Mouse (Mus musculus): ENCODE measurements around the gene Prrg2. TPM values are rescaled to one million over a fixed set of nuclear protein-coding genes. Genes with fewer than 3 reads are reported as not detected.

Prrg2 gene
- polyA plus RNA-seq, 1 experiment: 14.0 TPM

DNA sequence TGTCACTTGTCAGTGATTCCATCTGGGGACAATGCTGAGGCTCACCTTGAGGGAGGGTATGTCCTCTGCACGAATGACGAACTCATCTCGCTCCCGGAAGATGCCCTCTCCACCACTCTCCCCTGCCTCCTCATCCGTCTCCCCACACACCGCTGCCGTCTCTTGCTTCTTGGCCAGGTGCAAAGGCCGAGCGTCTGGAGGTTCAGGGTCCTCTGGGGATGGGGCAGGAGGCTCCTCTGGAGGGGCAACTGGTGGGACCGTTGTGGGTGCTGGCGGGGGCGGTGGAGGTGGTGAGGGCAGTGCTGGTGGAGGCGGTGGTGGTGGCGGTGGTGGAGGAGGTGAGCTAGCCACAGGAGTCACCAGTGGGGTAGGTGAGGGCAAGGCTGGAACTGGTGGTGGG is 19.2 kb downstream of the Prrg2 start:
- Histone ChIP-seq H3K79me3 (ENCODE audit: low read depth) (peaks cover 6% of the 10 kb centered on the region), H3K36me3 (ENCODE audit: control insufficient read depth, insufficient read depth) (peaks cover 35% of the 10 kb centered on the region)

DNA sequence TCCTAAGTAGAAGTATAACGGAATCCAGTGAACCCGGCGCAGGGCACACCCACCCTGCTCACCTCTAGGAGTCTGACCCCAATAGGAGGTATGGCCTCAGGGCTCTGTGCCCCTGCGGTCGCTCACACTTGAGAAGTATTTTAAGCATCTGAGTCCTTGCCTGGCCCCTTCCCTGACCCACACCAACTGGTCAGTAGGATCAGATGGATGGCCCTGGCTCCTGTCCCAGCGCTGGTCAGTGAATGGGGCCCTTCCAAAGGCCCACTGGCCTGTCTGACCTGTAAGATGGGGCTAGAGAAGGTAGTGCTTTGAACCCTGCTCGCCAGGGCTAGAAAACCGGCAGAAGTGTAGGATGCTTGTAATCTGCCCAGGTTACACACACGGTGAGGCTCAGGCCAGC is 21.6 kb downstream of the Prrg2 start:
- peaks cover 25% of the 10 kb centered on the region for H3K79me2 ChIP-seq (ENCODE audit: control insufficient read depth, insufficient read depth)
- H3ac ChIP-seq (ENCODE audit: control insufficient read depth, insufficient read length, low read depth): no peak overlapping the region
- no peak overlapping the region for H3K4me3 ChIP-seq (ENCODE audit: insufficient read depth, poor library complexity, severe bottlenecking)
- H3K27me3 ChIP-seq (ENCODE audit: control insufficient read depth, insufficient read depth, insufficient read length): no peaks in the 10 kb centered on the region
- no peak for TF ChIP-seq CEBPB (IDR thresholded peaks at IDR 0.05; ENCODE audit: low read depth)
- TF ChIP-seq MYOD1 (IDR thresholded peaks at IDR 0.05; ENCODE audit: control insufficient read depth, insufficient read length, low read depth): no peak
- no peak for TF ChIP-seq FOSL1 (IDR thresholded peaks at IDR 0.05; ENCODE audit: insufficient read depth, low read length, poor library complexity, severe bottlenecking)
- TF ChIP-seq MYOG (IDR thresholded peaks at IDR 0.05; ENCODE audit: control insufficient read depth, extremely low read depth, insufficient read length): no peak
- TF ChIP-seq MAX (IDR thresholded peaks at IDR 0.05): no peak
- no peak for TF ChIP-seq USF1 (IDR thresholded peaks at IDR 0.05; ENCODE audit: low read depth)
- TF ChIP-seq CTCF (IDR thresholded peaks at IDR 0.05; ENCODE audit: control insufficient read depth, insufficient read depth, insufficient read length): no peak
- H3K36me3 ChIP-seq (ENCODE audit: control insufficient read depth, insufficient read depth): peaks cover 34% of the 10 kb centered on the region
- peaks cover 8% of the 10 kb centered on the region for H3K79me3 ChIP-seq (ENCODE audit: low read depth)

More for the DNA sequence above, 19.2 kb downstream of the Prrg2 start:
- Histone ChIP-seq H3ac (ENCODE audit: control insufficient read depth, insufficient read length, low read depth) (no peak overlapping the region), H3K4me3 (ENCODE audit: insufficient read depth, poor library complexity, severe bottlenecking) (no peak overlapping the region), H3K27me3 (ENCODE audit: control insufficient read depth, insufficient read depth, insufficient read length) (no peaks in the 10 kb centered on the region), H3K79me2 (ENCODE audit: control insufficient read depth, insufficient read depth) (peaks cover 12% of the 10 kb centered on the region)
- no peak for TF ChIP-seq MYOG (IDR thresholded peaks at IDR 0.05; ENCODE audit: control insufficient read depth, extremely low read depth, insufficient read length)

DNA sequence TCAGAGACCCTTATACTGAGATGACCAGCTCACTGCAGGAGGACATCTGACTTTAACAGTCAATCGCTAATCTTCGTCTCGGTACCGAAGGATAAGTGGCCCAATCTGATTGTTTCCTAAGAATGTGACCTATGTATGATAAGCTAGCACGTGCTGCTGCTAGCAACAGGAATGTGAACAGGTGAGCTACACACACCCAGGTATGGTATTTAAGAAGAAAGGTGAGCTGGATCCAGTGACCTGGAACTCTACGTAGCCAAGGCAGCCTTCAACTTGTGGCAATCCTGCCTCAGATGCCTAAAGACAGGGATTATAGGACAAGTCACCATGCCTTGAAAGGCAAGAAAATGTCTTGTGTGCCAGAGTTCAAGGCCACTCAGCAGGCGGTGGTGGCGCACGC is 24.1 kb downstream of the Prrg2 start:
- H3K27me3 ChIP-seq (ENCODE audit: control insufficient read depth, insufficient read depth, insufficient read length): no peaks in the 10 kb centered on the region
- no peak for TF ChIP-seq USF1 (IDR thresholded peaks at IDR 0.05; ENCODE audit: low read depth)
- no peak for TF ChIP-seq MYOD1 (IDR thresholded peaks at IDR 0.05; ENCODE audit: control insufficient read depth, insufficient read length, low read depth)
- TF ChIP-seq MYOG (IDR thresholded peaks at IDR 0.05; ENCODE audit: control insufficient read depth, extremely low read depth, insufficient read length): no peak
- TF ChIP-seq MAX (IDR thresholded peaks at IDR 0.05): no peak
- TF ChIP-seq CTCF (IDR thresholded peaks at IDR 0.05; ENCODE audit: control insufficient read depth, insufficient read depth, insufficient read length): no peak
- H3K36me3 ChIP-seq (ENCODE audit: control insufficient read depth, insufficient read depth): peaks cover 43% of the 10 kb centered on the region
- H3K79me3 ChIP-seq (ENCODE audit: low read depth): peaks cover 8% of the 10 kb centered on the region
- peaks cover 25% of the 10 kb centered on the region for H3K79me2 ChIP-seq (ENCODE audit: control insufficient read depth, insufficient read depth)
- H3K4me3 ChIP-seq (ENCODE audit: insufficient read depth, poor library complexity, severe bottlenecking): no peak overlapping the region
- no peak overlapping the region for H3ac ChIP-seq (ENCODE audit: control insufficient read depth, insufficient read length, low read depth)

DNA sequence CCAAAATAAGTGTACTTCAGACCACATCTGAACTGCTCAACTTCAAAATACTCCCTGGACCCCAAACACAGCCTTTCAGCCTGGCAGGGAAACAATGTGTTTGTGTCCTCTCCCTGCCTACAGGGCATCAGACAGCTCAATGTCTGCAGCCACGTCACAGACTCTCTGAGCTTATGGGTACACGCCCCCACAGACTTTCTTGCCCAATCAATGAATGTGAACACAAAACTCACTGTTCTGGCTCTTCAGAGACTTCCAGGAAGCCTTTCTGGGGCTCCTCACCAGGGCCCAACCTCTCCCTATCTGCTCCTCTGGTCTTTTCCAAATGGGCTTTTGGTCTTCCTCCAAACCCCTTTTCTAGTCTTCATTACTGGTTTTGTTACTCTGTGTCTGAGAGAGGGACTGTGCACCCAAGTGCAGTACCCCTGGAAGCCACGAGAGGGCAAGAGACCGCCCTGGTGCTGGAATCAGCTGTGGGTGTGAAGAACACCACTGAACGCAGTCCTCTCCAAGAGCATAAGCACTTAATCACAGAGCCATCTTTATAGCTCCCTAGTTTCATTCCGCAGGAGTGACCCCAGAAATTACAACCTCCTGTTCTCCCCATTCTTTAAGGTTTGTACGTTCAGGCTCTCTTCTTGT is 24.6 kb downstream of the Prrg2 start:
- Histone ChIP-seq H3K36me3 (ENCODE audit: control insufficient read depth, insufficient read depth) (peaks cover 49% of the 10 kb centered on the region), H3K79me2 (ENCODE audit: control insufficient read depth, insufficient read depth) (peaks cover 25% of the 10 kb centered on the region)
- TF ChIP-seq CTCF (IDR thresholded peaks at IDR 0.05; ENCODE audit: control insufficient read depth, insufficient read depth, insufficient read length) (peak; percentile 53), FOSL1 (IDR thresholded peaks at IDR 0.05; ENCODE audit: insufficient read depth, low read length, poor library complexity, severe bottlenecking) (no peak)

DNA sequence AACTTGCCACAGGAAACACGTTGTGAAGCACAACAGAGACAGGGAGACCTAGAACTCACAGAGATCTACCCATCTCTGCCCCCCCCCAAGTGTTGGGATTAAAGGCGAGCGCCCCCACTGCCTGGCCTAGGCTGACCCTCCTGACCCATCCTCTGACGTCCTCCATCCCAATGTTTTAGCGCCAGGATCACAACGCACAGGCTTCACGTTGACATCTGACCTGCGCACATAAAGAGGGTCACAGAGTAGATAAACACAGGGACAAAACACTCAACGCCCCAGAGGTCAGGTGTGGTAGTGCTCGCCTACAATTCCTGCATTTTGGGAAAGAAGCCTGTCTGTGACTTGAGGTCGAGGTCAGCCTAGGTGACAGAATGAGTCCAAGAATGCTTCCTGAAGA is 25.8 kb downstream of the Prrg2 start:
- no peak overlapping the region for H3ac ChIP-seq (ENCODE audit: control insufficient read depth, insufficient read length, low read depth)
- H3K36me3 ChIP-seq (ENCODE audit: control insufficient read depth, insufficient read depth): peaks cover 52% of the 10 kb centered on the region
- H3K79me3 ChIP-seq (ENCODE audit: low read depth): peaks cover 5% of the 10 kb centered on the region
- H3K79me2 ChIP-seq (ENCODE audit: control insufficient read depth, insufficient read depth): peaks cover 21% of the 10 kb centered on the region
- TF ChIP-seq MAX (IDR thresholded peaks at IDR 0.05): no peak
- no peak for TF ChIP-seq FOSL1 (IDR thresholded peaks at IDR 0.05; ENCODE audit: insufficient read depth, low read length, poor library complexity, severe bottlenecking)
- TF ChIP-seq MYOG (IDR thresholded peaks at IDR 0.05; ENCODE audit: control insufficient read depth, extremely low read depth, insufficient read length): no peak
- H3K4me3 ChIP-seq (ENCODE audit: insufficient read depth, poor library complexity, severe bottlenecking): no peak overlapping the region
- no peaks in the 10 kb centered on the region for H3K27me3 ChIP-seq (ENCODE audit: control insufficient read depth, insufficient read depth, insufficient read length)

More for the DNA sequence above, 24.6 kb downstream of the Prrg2 start:
- no peaks in the 10 kb centered on the region for H3K27me3 ChIP-seq (ENCODE audit: control insufficient read depth, insufficient read depth, insufficient read length)
- H3K79me3 ChIP-seq (ENCODE audit: low read depth): peaks cover 8% of the 10 kb centered on the region
- H3ac ChIP-seq (ENCODE audit: control insufficient read depth, insufficient read length, low read depth): peak overlapping the region; percentile 24
- no peak overlapping the region for H3K4me3 ChIP-seq (ENCODE audit: insufficient read depth, poor library complexity, severe bottlenecking)

DNA sequence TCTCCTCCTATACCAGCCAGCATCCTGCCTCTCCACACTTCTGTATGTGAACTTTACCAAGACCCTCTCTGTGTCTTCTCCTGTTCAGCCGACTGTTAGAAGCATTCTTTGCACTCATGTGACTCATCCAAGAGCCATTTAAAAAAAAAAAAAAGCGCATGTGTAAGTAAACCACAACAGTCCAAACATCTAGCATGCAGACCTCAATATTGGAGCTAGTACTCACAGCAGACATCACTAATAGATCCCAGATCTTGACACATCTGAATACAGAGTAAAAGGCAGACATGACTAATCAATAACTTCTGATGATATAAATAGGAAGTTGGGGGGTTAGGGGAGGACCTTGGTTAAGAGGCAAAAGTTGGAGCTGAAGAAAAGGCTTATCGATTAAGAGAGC is 26.8 kb downstream of the Prrg2 start:
- peaks cover 5% of the 10 kb centered on the region for H3K79me3 ChIP-seq (ENCODE audit: low read depth)
- H3ac ChIP-seq (ENCODE audit: control insufficient read depth, insufficient read length, low read depth): no peak overlapping the region
- TF ChIP-seq USF1 (IDR thresholded peaks at IDR 0.05; ENCODE audit: low read depth) (no peak), CTCF (IDR thresholded peaks at IDR 0.05; ENCODE audit: control insufficient read depth, insufficient read depth, insufficient read length) (no peak), FOSL1 (IDR thresholded peaks at IDR 0.05; ENCODE audit: insufficient read depth, low read length, poor library complexity, severe bottlenecking) (peak; percentile 23), CEBPB (IDR thresholded peaks at IDR 0.05; ENCODE audit: low read depth) (no peak), MYOG (IDR thresholded peaks at IDR 0.05; ENCODE audit: control insufficient read depth, extremely low read depth, insufficient read length) (no peak), MAX (IDR thresholded peaks at IDR 0.05) (no peak)
- H3K36me3 ChIP-seq (ENCODE audit: control insufficient read depth, insufficient read depth): peaks cover 57% of the 10 kb centered on the region
- H3K27me3 ChIP-seq (ENCODE audit: control insufficient read depth, insufficient read depth, insufficient read length): no peaks in the 10 kb centered on the region
- no peak overlapping the region for H3K4me3 ChIP-seq (ENCODE audit: insufficient read depth, poor library complexity, severe bottlenecking)
- peaks cover 21% of the 10 kb centered on the region for H3K79me2 ChIP-seq (ENCODE audit: control insufficient read depth, insufficient read depth)

Data from C2C12 (cell line).